Mouse (Mus musculus): ENCODE measurements at regions not wholly inside any gene's neighbourhood (a gene's known extent, or its start where the extent isn't known, plus 50 kb on each side); places are given as distances from the start of the nearest gene placed in this dataset.

DNA sequence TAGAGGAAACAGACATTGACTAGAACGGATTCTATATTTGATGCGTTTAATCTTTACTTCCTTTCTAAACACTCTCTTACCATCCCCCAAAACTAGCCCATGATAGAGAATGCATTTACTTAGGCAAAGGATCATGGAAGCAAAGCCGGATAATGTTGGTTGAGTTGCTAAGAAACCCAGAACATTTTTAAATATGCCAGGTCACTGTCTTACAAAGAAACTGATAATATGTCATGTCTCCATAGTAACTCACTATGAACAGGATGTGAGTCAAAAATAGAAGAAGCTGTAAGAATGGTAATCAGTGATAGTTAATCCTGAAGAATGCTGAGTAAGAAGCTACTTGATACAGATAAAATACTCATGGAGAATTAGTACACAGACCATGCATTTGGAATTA is 405.0 kb upstream of the Gm21961 start:
- no peaks in the 10 kb centered on the region for H3K27me3 ChIP-seq (ENCODE audit: control insufficient read depth, insufficient read depth, low read length)
- DNase-seq (no peak), ATAC-seq (ENCODE audit: low FRiP score, low TSS enrichment) (no peak)
- no peaks in the 10 kb centered on the region for H3K9me3 ChIP-seq (ENCODE audit: control insufficient read depth, low read length)
- no peaks in the 10 kb centered on the region for H3K4me1 ChIP-seq (ENCODE audit: control insufficient read depth, insufficient read depth, low read length)
- no peaks in the 10 kb centered on the region for H3K36me3 ChIP-seq (ENCODE audit: control insufficient read depth, insufficient read depth, low read length)
- no peak overlapping the region for H3K4me2 ChIP-seq (ENCODE audit: low read length)
- no peak overlapping the region for H3K4me3 ChIP-seq (replicated peaks; ENCODE audit: low read depth, low read length)
- WGBS = 83% methylated on average over 3 of the region's 3 CpGs
- H3K9ac ChIP-seq (replicated peaks; ENCODE audit: low read length) = no peak overlapping the region
- no peak overlapping the region for H3K27ac ChIP-seq (replicated peaks; ENCODE audit: low read depth, low read length)
